Mouse (Mus musculus) hindbrain, embryonic 11.5 days (tissue): ENCODE measurements around the gene Repin1. TPM values are rescaled to one million over a fixed set of nuclear protein-coding genes. Genes with fewer than 3 reads are reported as not detected.

Source experiments
- ATAC-seq: fragments of 200-750 bp; cut with Nextera tagmentation; 2 replicates; pipeline ENCODE4 v1.8.0; 2017; ENCODE audit warnings: mild to moderate bottlenecking, moderate TSS enrichment, moderate library complexity; ENCODE audit not compliant: low FRiP score
- DNase-seq: peaks from one replicate; pipeline ENCODE4 v3.0.0-alpha.2; 2015; ENCODE audit warnings: low spot score
- H3K27ac ChIP-seq: fragments of 300-500 bp; sonication (generic); 2 replicates; pipeline ENCODE4 v1.5.1; 2014; ENCODE audit warnings: mild to moderate bottlenecking, low read depth, low read length
- H3K27me3 ChIP-seq: fragments of 300-500 bp; sonication (generic); 2 replicates; pipeline ENCODE4 v1.6.1; 2014; ENCODE audit warnings: mild to moderate bottlenecking, low read length, moderate library complexity, mixed read lengths; ENCODE audit not compliant: control insufficient read depth, insufficient read depth
- H3K36me3 ChIP-seq: fragments of 300-500 bp; sonication (generic); 2 replicates; pipeline ENCODE4 v1.6.1; 2014; ENCODE audit warnings: mild to moderate bottlenecking, low read length, moderate library complexity, mixed read lengths; ENCODE audit not compliant: control insufficient read depth, insufficient read depth
- H3K4me1 ChIP-seq: fragments of 300-500 bp; sonication (generic); replicated peaks from 2 replicates; pipeline ENCODE4 v1.6.1; 2014; ENCODE audit warnings: low read length, mixed read lengths; ENCODE audit not compliant: control insufficient read depth, insufficient read depth
- H3K4me2 ChIP-seq: fragments of 300-500 bp; sonication (generic); replicated peaks from 2 replicates; pipeline ENCODE4 v1.6.1; 2014; ENCODE audit warnings: mild to moderate bottlenecking, low read depth, low read length
- H3K4me3 ChIP-seq: fragments of 300-500 bp; sonication (generic); 2 replicates; pipeline ENCODE4 v1.5.1; 2014; ENCODE audit warnings: low read depth, low read length
- H3K9ac ChIP-seq: fragments of 300-500 bp; sonication (generic); 2 replicates; pipeline ENCODE4 v1.6.1; 2014; ENCODE audit warnings: low read depth, low read length
- H3K9me3 ChIP-seq: fragments of 300-500 bp; sonication (generic); 2 replicates; pipeline ENCODE4 v1.6.1; 2016; ENCODE audit warnings: low read length; ENCODE audit not compliant: control insufficient read depth
- WGBS: fragments of 180-500 bp; shearing (Covaris S2); extraction: QIAGEN DNeasy Blood & Tissue Kit; methylation state at CpG from one replicate; pipeline ENCODE4 v1.1.7; 2014; 5-methylcytosine and 5-hydroxymethylcytosine counted together
- polyA plus RNA-seq: library from polyadenylated mRNA; unstranded; fragments of >200 nt; fragmentation: Nextera tagmentation; extraction: Ambion mirVana; gene quantifications from 2 replicates; pipeline ENCODE4 v1.2.1, GENCODE M21; 2014

The Repin1 gene
- polyA plus RNA-seq: 35.3 and 37.8 TPM in 2 replicates

GRCm38 (mm10) chr6:48593158-48594042 lies at the start of gene Repin1, which contains the start of gene Gm44965:
Gene Repin1 (plus strand): TSS chr6:48593883.
Gene Gm44965 (plus strand): TSS chr6:48593941.
- Histone ChIP-seq H3K4me3 (peak within 1 kb of the TSS; percentile 86), H3K4me1 (0 out of 2 replicates have a peak, but pooled peaks cover 5% of the 10 kb centered on the region), H3K4me2 (peak within 1 kb of the TSS; percentile 63), H3K27me3 (no peaks in the 10 kb centered on the region), H3K9me3 (no peaks in the 10 kb centered on the region), H3K9ac (peak within 1 kb of the TSS; percentile 87), H3K36me3 (peaks cover 18% of the 10 kb centered on the region), H3K27ac (peak within 1 kb of the TSS; percentile 85)
- DNase-seq (peak; percentile 92), ATAC-seq (peak; percentile 96)
- 8% methylated on average over 37 of the region's 45 CpGs for WGBS

GRCm38 (mm10) chr6:48545251-48545650 lies 48.4 kb upstream of the Repin1 start:
- ATAC-seq: no peak
- H3K9ac ChIP-seq: no peak overlapping the region
- no peaks in the 10 kb centered on the region for H3K36me3 ChIP-seq
- H3K9me3 ChIP-seq: no peaks in the 10 kb centered on the region
- no peak overlapping the region for H3K4me2 ChIP-seq
- H3K27ac ChIP-seq: no peak overlapping the region
- WGBS: 78% methylated on average over 5 of the region's 5 CpGs
- H3K27me3 ChIP-seq: no peaks in the 10 kb centered on the region
- no peaks in the 10 kb centered on the region for H3K4me1 ChIP-seq
- DNase-seq: no peak
- no peak overlapping the region for H3K4me3 ChIP-seq

GRCm38 (mm10) chr6:48546271-48546670 lies 47.4 kb upstream of the Repin1 start:
- DNase-seq (peak; percentile 62), ATAC-seq (no peak)
- 43% methylated on average over 1 of the region's 1 CpGs for WGBS

GRCm38 (mm10) chr6:48546858-48547257 lies 46.8 kb upstream of the Repin1 start:
- H3K4me3 ChIP-seq: no peak overlapping the region
- ATAC-seq (no peak), DNase-seq (no peak)
- H3K9me3 ChIP-seq: no peaks in the 10 kb centered on the region
- H3K4me2 ChIP-seq: no peak overlapping the region
- no peaks in the 10 kb centered on the region for H3K27me3 ChIP-seq
- no peaks in the 10 kb centered on the region for H3K36me3 ChIP-seq
- no peak overlapping the region for H3K27ac ChIP-seq
- H3K9ac ChIP-seq: no peak overlapping the region
- WGBS: 53% methylated on average over 4 of the region's 4 CpGs
- H3K4me1 ChIP-seq: no peaks in the 10 kb centered on the region

More at GRCm38 (mm10) chr6:48546271-48546670, 47.4 kb upstream of the Repin1 start:
- Histone ChIP-seq H3K4me3 (no peak overlapping the region), H3K27me3 (no peaks in the 10 kb centered on the region), H3K9me3 (no peaks in the 10 kb centered on the region), H3K27ac (no peak overlapping the region), H3K36me3 (no peaks in the 10 kb centered on the region), H3K4me2 (no peak overlapping the region), H3K4me1 (no peaks in the 10 kb centered on the region), H3K9ac (no peak overlapping the region)

GRCm38 (mm10) chr6:48548314-48548713 lies 45.4 kb upstream of the Repin1 start:
- DNase-seq: no peak
- ATAC-seq: no peak
- Histone ChIP-seq H3K4me3 (no peak overlapping the region), H3K27ac (no peak overlapping the region), H3K36me3 (no peaks in the 10 kb centered on the region), H3K27me3 (no peaks in the 10 kb centered on the region), H3K4me2 (no peak overlapping the region), H3K9me3 (no peaks in the 10 kb centered on the region), H3K9ac (no peak overlapping the region), H3K4me1 (no peaks in the 10 kb centered on the region)
- 89% methylated on average over 6 of the region's 6 CpGs for WGBS

- WGBS: 65% methylated on average over 4 of the region's 4 CpGs
- H3K4me1 ChIP-seq: peaks cover 3% of the 10 kb centered on the region; the same call in 1 of the 2 replicates
- no peaks in the 10 kb centered on the region for H3K9me3 ChIP-seq
- H3K4me2 ChIP-seq: no peak overlapping the region
- no peak overlapping the region for H3K9ac ChIP-seq
- ATAC-seq: no peak
- DNase-seq: no peak
- no peak overlapping the region for H3K4me3 ChIP-seq
- no peaks in the 10 kb centered on the region; the same call in 1 of the 2 replicates for H3K36me3 ChIP-seq
- no peak overlapping the region for H3K27ac ChIP-seq
- no peaks in the 10 kb centered on the region for H3K27me3 ChIP-seq
These were observed 40.8 kb upstream of the Repin1 start for GRCm38 (mm10) chr6:48552918-48553317.

- Histone ChIP-seq H3K36me3 (peaks cover 2% of the 10 kb centered on the region; the same call in 1 of the 2 replicates), H3K9ac (peak overlapping the region; percentile 85), H3K4me1 (peaks cover 3% of the 10 kb centered on the region; the same call in 1 of the 2 replicates), H3K4me3 (peak overlapping the region; percentile 55), H3K4me2 (peak overlapping the region; percentile 75), H3K27ac (peak overlapping the region; percentile 95), H3K9me3 (no peaks in the 10 kb centered on the region), H3K27me3 (no peaks in the 10 kb centered on the region)
- 80% methylated on average over 4 of the region's 4 CpGs for WGBS
- 0 out of 2 replicates have a peak, but pooled peaks have one; percentile 11 for ATAC-seq
- DNase-seq: peak; percentile 34
These were observed 39.9 kb upstream of the Repin1 start for GRCm38 (mm10) chr6:48553819-48554218.

GRCm38 (mm10) chr6:48554280-48555103 lies 39.2 kb upstream of the Repin1 start, which contains the start of gene Lrrc61:
Gene Lrrc61 (plus strand): TSS chr6:48554796.
- WGBS: 1% methylated on average over 39 of the region's 39 CpGs
- ATAC-seq: peak; percentile 93
- Histone ChIP-seq H3K4me3 (peak within 1 kb of the TSS; percentile 55), H3K4me1 (peaks cover 3% of the 10 kb centered on the region; the same call in 1 of the 2 replicates), H3K9ac (peak within 1 kb of the TSS; percentile 85), H3K27ac (peak within 1 kb of the TSS; percentile 95), H3K36me3 (peaks cover 2% of the 10 kb centered on the region; the same call in 1 of the 2 replicates), H3K27me3 (no peaks in the 10 kb centered on the region), H3K9me3 (no peaks in the 10 kb centered on the region), H3K4me2 (peak within 1 kb of the TSS; percentile 75)
- peak; percentile 93 for DNase-seq
